Mouse (Mus musculus): ENCODE measurements at regions not wholly inside any gene's neighbourhood (a gene's known extent, or its start where the extent isn't known, plus 50 kb on each side); places are given as distances from the start of the nearest gene placed in this dataset.

DNA sequence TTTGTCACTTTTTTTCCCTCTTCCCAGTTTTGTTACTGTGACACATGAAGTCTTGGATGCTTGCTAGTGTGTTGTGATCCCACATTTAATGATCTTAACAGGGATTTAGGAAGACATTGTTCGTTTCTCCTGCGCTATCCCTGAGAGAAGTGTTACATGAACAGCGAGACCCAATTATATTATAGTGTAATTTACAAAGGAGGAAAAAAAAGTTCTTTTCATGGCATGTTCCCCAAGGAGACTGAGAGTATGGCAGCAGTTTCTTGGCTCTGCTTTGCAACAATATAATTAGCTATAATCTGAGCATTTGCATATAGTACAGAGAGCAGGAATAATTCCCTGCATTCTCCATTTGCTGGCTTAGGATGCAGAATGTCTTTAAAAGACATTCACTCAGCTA, 168.6 kb downstream of the Insc start:
- no peak for ATAC-seq (ENCODE audit: insufficient number of reproducible peaks, low FRiP score, low TSS enrichment)

DNA sequence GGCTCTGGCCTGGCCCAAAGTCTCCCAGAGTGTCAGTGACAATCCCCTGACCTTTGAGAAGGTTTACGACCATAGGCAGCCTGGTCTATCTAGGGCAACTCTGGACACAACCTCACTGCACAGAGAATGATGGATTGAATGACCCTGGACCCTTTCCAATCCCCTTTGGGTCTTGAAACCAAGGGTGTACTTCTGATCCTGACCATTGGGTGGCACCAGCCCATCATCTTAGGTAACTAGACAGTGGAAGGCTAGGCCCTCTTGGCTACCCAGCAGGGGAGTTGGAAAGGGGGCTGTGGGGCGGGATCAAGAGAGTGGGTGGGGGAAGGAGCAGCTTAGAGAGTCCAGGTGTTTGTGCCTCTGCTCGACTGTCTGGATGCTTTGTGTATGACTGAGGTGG, 178.7 kb downstream of the Insc start:
- no peak for ATAC-seq (ENCODE audit: insufficient number of reproducible peaks, low FRiP score, low TSS enrichment)

DNA sequence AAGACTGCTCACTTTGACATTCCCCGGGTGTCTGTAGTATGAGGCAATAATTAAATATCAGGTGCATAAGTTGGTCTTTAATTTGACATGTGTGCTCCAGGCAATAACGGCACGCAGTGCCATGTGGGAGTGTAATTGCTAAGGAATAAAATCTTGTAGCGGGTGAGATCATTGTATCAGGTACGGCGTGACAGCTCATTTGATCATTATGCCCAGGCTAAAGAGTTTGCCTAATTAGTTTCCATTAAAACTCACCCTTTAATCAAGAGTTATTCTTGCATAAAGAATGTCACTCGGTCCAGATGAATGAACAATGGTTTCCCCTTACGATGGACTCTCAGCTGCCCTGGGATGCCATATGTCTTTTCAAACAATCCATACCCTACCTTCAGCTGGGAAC, 190.4 kb downstream of the Insc start:
- no peak for ATAC-seq (ENCODE audit: insufficient number of reproducible peaks, low FRiP score, low TSS enrichment)

DNA sequence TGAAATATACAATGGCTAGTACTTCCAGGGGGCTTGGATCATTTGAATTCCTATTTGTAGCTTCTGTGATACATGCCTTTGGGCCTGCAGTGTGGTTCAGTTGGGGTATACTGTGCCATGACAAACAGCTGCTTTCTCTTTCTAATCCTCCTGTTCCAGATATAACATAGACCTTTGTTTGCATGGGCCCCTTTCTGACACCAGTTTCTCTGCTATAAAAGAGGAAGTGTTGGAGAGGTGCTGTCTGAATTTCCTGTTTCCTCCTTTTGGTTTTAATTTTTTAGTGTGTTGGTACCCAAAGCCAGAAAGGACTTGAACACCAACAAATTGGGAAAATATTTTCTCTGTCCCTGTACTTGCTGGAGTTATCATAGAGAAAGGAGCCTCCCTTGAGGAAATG, 207.3 kb downstream of the Insc start:
- ATAC-seq (ENCODE audit: insufficient number of reproducible peaks, low FRiP score, low TSS enrichment), result no peak

DNA sequence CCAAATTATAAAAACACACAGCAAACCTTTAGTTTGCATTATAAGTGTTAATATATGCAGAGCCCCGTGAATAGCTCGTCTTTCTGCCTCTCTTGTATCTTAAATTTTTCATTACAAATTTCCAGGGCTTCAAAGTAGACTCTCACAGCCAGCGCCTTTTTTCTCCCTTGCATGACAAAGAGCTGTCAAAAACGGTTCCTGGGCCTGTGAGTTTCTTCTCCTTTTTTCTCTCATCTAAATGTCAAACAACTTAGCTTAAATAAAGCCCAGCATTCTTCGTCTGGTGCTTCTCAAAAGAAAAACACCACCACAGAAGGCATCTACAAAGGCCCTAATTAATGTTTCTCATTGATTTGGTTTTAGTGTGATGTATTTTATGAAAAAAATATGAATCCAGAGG, 219.7 kb downstream of the Insc start:
- ATAC-seq (ENCODE audit: insufficient number of reproducible peaks, low FRiP score, low TSS enrichment), result no peak

DNA sequence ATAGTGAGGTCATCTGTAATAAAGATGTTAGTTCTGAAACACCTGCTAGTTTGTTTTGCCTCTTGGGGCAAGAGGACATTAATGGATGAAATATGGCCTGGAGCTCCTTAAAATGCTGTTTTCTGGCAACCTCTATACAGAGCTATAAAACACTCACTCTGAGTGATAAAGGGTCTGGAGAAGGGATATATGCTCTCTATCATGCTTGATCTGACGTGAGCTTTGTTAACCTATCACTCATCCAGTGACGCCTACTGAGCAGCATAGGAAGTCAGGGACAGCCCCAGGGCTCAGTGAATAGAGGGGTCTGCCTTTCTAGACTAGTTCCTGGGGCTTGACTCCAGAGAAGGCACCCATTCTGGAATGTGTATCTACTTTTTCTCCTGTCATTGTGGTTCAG, 222.4 kb downstream of the Insc start:
- no peak for ATAC-seq (ENCODE audit: insufficient number of reproducible peaks, low FRiP score, low TSS enrichment)

DNA sequence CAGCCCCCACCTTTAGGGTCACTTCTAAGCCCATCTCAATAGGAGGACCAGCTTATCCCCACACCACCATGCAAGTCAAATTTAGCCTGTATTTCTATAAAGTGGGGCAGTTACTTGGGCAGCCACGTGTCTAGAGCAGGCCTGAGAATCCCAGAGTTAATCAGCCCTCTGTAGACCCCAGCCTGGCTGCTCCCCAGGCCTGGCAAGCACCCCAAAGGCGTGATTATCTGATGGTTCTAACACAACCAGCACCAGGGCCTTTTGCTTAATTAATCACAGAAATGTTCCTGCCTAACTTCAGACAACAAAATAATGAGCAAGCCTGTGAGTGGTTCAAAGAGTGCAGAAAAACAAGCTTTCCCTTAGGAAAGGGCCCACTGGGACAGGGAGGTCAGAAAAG, 243.0 kb downstream of the Insc start:
- no peak for ATAC-seq (ENCODE audit: insufficient number of reproducible peaks, low FRiP score, low TSS enrichment)

DNA sequence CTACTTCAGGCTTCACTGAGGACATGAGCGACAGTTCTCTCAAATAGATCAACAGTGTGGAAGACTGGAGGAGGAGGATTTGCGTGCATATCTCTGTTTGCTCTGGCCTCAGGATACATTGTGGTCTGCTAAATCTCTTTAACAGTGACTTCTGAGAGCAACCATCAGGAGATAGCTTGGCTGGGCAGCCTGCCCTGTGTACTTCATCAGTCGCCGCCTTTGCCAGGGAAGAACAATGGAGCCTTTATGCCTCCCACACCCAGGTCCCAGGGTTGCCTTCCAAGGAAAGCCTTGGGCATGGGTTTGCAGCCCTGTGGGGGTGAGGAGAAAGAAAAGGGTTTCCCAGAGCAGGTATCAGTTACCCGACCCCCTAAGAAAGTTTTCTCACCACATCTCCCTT, 247.8 kb downstream of the Insc start:
- no peak for ATAC-seq (ENCODE audit: insufficient number of reproducible peaks, low FRiP score, low TSS enrichment)

DNA sequence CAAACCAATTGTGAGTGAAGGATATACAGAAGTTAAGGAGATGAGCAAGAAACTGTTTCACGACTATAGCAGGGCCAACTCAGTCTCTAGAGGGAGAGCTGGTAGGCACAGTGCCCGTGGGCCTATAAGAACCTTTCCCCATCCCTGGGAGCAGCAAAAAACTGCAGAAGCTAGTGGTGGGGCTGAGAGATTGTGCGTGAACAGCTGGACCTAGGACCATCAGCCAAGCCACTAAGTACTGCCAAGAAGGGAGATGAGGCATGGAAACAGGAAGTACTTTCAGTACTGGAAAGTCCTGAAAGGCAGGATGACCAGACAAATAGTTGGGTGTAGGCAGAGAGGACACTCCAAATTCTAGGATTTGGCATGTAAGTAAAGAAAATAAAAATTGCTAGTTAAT, 248.9 kb downstream of the Insc start:
- ATAC-seq (ENCODE audit: insufficient number of reproducible peaks, low FRiP score, low TSS enrichment), result no peak

DNA sequence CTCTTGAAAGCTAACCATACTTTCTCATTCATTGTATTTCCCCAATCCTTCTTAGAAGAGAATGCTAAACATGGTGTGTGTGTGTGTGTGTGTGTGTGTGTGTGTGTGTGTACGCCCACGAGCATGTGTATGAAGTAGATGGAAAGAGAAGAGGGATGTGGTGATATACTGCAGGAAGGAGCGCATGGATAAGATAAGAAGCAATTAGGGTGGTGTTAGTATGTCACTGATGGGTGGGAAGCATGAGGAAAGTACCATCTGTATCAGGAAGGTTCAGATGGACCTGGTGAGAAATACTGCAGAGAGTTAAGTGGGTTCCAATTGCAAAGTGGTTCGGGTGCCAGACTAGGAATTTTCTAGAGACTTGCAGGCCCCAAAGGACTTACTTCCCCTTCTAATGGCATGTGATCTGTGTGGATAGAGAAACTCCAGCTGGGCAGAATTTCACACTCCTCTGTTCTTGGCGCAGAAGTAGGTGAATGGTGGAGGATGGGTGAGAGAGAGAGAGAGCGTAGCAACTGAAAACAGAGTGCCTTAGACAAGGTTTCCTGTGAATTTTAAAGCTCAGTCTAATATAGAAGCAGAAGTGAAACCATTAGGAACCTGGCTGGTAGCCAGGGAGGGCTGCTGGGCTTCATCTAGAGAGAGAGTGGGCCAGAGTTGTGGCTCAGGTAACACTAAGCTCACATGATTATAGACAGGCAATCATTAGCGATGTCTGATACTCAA, 257.5 kb downstream of the Insc start:
- no peak for ATAC-seq (ENCODE audit: insufficient number of reproducible peaks, low FRiP score, low TSS enrichment)

DNA sequence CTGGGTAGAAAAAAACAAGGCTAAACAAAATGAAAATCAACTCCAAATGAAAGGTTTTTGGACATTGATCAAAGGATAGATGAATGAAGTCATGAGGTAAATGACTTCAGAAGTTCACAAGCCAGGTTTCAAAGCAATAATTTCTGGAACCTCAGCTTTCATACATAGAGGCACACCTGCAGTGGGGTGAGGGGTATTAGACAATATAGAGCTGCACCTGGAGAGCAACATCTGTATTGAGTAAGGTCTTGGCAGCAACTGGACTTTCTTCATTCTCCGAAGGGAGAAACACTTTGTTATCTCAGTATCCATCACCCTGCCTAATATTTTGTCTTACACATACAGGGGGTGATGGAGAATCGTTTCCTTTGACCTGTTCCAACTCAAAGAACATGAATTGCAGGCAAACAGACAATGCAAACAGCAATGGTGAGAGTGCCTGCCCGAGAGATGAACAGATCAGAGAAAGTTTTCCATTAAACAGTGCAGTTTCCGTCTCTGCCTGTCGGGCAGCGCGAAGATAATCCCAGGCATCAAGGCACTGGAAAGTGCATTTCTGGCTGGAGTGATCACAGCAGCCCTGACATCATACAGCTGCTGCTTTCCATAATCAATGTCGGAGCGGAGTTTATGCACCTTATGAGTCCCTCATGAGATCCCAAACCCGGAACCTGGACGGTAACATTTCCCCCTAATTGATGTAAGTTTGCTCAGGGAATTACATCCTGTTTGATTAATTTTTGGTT, 270.9 kb downstream of the Insc start:
- ATAC-seq (ENCODE audit: insufficient number of reproducible peaks, low FRiP score, low TSS enrichment), result no peak

DNA sequence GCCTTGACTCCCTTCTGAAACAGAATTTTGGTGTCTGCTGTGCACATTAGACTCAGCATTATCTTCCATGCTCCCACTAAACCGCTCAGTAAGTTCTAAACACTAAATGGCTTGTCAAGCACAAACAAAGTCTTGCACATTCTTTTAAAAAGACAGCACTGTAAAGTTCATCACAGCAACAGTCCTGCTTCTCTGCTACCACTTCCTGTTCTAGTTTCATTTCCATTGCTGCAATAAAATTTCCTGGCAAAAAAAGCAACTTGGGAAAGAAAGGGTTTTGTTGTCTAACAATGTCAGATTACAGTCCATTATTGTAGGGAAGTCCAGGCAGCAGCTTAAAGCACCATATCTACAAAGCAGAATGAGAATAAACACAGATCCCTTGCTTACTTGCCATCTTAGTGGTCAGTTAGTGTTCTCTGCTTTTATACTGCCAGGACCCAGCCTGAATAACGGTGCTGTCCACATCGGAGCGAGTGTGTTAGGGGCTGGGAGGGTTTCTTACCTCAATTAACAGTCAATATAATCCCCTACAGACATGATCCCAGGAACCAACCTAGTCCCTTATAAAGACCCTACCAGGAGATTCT, 276.0 kb downstream of the Insc start:
- ATAC-seq (ENCODE audit: insufficient number of reproducible peaks, low FRiP score, low TSS enrichment), result no peak

DNA sequence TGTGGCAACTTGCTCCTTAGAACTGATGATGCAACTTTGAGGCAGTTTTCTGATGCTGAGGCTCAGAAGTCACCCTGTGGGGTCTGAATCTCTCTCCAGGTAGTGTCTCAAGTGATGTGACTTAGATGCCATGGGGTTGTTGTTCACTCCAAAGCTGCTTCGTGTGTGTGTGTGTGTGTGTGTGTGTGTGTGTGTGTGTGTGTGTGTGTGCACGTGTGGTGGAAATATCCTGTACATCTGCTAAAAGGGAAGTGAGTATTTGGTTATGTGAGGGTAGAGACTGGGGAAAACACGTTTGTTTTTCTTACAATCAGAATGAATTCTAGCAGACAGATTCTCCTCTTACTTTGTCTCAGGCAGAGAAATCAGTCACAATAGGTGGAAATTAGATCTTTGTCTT, 276.5 kb downstream of the Insc start:
- no peak for ATAC-seq (ENCODE audit: insufficient number of reproducible peaks, low FRiP score, low TSS enrichment)

DNA sequence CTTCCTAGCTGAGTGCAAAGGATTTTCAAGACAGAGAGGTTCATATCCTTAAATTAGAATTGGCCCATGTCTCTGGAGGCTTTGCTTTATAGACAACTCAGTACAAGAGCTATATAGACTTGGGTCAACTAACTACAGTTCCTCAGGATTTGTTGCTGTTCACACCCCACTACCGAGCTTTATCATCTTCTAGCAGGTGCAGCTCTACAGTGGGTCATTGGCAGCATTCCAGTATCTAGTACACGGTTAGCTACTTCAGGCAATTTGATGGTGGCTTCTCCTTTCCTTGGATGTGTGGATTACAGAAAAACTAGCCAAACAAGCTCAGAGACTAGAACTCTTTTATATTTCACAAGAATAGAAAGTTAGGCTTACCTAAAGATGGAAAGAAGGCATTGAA, 282.3 kb downstream of the Insc start:
- no peak for ATAC-seq (ENCODE audit: insufficient number of reproducible peaks, low FRiP score, low TSS enrichment)

DNA sequence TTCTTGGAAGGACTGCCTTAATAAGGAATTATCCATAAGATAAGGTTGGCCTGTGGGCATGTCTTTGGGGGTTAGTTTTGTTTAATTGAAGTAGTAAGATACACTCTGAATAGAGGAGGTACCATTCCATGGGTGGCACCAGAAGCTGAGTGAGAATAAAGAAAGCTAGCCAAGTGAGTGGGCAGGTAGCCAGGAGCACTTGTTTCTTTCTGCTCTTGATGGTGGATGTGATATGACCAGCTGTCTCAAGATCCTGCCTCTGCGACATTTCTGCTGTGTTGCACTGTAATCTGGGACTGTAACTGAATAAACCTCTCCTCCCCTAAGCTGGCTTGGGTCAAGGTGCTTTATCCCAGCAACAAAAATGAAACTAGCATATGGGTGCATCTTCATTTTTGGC, 284.2 kb downstream of the Insc start:
- no peak for ATAC-seq (ENCODE audit: insufficient number of reproducible peaks, low FRiP score, low TSS enrichment)

DNA sequence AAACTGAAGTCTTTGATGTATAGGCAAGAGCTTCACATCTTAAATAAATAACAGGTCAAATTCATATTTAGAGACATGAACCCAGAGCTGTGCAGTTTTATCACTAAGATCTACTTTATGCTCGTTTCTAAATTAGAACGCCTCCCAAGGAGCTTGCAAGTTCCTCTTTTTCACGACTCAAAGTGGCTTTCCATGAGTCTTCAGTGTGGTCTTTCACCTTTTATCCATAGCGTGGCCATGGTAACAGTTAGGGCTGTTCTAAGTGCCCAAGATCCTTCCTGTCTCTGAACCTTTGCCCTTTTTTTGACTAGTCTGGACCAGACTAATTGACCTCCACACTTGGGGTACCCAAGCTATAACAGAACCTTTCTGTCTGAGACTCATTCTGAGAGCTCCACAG, 290.5 kb downstream of the Insc start:
- no peak for ATAC-seq (ENCODE audit: insufficient number of reproducible peaks, low FRiP score, low TSS enrichment)

DNA sequence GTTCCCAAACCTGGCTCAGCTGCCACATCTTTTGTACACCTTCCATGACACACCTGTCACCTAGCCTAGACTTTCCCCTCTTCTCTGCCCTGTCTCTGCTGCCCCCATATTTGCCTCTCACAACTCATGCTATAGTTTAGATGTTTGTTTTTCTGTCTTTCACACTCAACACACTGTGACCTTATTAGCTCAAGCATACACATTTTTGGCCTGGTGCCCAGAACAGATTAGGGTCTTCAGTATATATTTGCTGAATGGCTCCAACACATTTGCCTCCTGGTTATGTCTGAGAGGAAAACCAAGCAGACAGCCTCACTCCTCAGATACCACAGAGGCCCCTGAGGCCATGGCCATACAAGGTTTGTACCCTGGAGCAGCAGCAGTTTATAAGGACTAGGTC, 312.0 kb downstream of the Insc start:
- ATAC-seq (ENCODE audit: insufficient number of reproducible peaks, low FRiP score, low TSS enrichment), result no peak

DNA sequence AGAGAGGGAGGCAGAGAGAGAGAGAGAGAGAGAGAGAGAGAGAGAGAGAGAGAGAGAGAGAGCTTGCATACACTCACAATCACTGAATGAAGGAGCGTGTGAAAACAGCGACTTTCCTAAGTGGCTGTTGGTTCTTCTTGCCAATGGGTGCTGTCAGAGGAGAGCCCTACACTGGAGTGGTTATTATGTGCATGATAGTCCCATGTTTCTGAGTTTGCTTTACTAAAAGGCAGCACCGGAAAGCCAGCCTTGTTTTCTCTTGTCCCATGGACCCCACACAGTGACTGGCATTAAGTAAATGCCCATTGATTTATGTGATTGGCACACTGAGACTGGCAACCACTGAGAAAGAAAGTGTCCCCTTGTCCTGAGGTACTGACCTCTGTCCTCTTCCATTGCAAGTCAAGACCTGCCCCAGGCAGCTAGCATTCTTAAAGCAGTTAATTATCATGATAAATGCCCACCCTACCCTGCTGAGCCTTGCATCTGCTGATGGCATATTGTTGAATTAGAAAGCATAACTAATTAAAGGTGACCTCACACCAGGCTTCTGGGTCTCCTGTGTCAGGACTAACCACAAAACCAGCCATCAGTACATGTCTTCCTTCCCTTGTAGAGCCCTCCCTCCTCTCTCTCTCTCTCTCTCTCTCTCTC, 313.6 kb downstream of the Insc start:
- no peak for ATAC-seq (ENCODE audit: insufficient number of reproducible peaks, low FRiP score, low TSS enrichment)

DNA sequence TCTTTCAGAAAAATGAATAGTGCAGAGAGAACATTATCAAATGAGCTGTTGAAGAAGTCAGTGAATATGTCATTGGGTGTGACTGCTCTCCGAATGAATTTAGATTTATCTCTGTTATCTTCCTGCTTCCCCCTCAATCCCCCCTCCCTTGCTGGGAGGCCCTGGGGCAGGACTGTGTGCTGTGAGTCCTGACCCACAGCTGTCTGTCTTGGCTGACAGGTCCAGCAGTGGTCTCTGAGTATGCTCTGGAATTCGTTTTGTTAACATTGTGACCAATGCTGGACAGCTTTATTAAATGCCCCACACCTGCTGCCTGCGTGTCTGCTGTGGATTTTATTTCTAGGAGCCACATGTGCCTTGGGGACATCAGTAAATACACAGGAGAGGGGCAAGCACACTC, 314.2 kb downstream of the Insc start:
- no peak for ATAC-seq (ENCODE audit: insufficient number of reproducible peaks, low FRiP score, low TSS enrichment)

DNA sequence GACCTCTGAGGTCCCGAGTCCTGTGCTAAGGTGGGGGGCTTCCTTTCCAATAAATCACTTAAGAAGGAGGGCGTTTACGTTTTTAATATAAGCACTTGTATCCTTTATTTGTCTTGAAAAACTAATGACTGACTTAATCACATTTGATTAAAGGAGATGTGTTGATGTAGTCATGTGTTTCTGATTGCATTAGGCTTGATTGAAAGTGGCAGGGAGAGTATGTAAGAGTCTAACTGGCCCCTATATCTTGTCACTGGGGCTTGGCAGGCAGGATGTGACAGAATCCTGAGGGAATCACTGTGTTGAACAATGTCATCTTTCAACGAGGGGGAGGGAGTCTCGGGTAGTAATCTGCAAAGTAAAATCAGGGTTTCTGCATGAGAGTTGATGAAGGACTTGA, 316.7 kb downstream of the Insc start:
- no peak for ATAC-seq (ENCODE audit: insufficient number of reproducible peaks, low FRiP score, low TSS enrichment)

DNA sequence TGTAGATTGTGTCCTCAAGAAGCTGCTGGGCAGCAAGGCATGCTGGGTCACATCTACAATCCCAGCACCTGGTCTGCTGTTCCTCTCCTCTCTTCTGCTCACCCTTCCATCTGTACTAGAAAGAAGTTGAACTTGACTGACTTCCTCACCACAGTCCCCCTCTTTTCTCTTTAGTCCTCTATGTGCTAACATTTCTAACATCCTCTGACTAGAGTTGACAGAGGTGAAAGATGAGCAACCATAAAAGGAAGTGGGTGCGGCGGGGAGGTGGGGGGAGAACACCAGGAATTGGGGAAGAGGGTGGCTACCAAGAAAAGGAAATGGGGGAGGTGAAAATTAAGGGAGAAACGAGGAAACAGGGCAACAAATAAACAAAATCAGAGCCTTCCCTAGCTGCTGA, 319.3 kb downstream of the Insc start:
- no peak for ATAC-seq (ENCODE audit: insufficient number of reproducible peaks, low FRiP score, low TSS enrichment)
